Mouse (Mus musculus) left cerebral cortex, postnatal 14 days (tissue): ENCODE results near the gene Mrpl54. TPM values are rescaled to one million over a fixed set of nuclear protein-coding genes. Genes with fewer than 3 reads are reported as not detected.
A peak's percentile ranks its signal among the peaks of the same experiment; 100 is the strongest.

Experiments used
- DNase-seq, 2 experiments: peaks; one replicate each; pipeline ENCODE4 v3.0.0; 2021 to 2022; ENCODE audit warnings: low spot score in 2 of 2, mixed read lengths in 1 of 2
- intact Hi-C: fragments of 180-260 bp; cut with DNase I; formaldehyde crosslinking; loops from one replicate; pipeline ENCODE4 v1.15.1; 2025
- long read RNA-seq, 2 experiments: library from polyadenylated mRNA; stranded (forward); transcript quantifications; one replicate each; pipeline ENCODE4 v2.0.0; 2021
- total RNA-seq, 2 experiments: library from RNA; stranded (reverse); gene quantifications; 2 replicates each; pipeline ENCODE4 v1.2.3; 2021

The Mrpl54 gene
- total RNA-seq, result 10 to 100 TPM; 39.0 to 41.4 TPM
- long read RNA-seq, experiment 1, transcript Mrpl54-201 (3 exons, 604 nt), result major isoform, 21 of 24 reads
- long read RNA-seq, experiment 1, partial matches to known transcripts, result 2 of 24 reads
- long read RNA-seq, experiment 1, other reads (novel, unspliced or antisense), result 1 of 24 reads
- long read RNA-seq, experiment 2, transcript Mrpl54-201 (3 exons, 604 nt), result major isoform, 19 of 22 reads
- long read RNA-seq, experiment 2, partial matches to known transcripts, result 3 of 22 reads
- long read RNA-seq, experiment 2, other reads (novel, unspliced or antisense), result 0 of 22 reads

- DNase-seq, result peak; percentile 95 to 96
- intact Hi-C loops, result no loop called here
Measured at GRCm38 (mm10) chr10:81266211-81267105, at the start of gene Mrpl54, which contains the start of gene Apba3. Mrpl54 (minus strand) TSS chr10:81266934. Apba3 (plus strand) TSS chr10:81266960.

- no peak for DNase-seq
- intact Hi-C loops, result no loop called here
Measured at GRCm38 (mm10) chr10:81315587-81315986, 48.9 kb upstream of the Mrpl54 start.

GRCm38 (mm10) chr10:81314201-81314600 is 47.5 kb upstream of the Mrpl54 start:
- intact Hi-C loops, result no loop called here
- no peak for DNase-seq

DNA sequence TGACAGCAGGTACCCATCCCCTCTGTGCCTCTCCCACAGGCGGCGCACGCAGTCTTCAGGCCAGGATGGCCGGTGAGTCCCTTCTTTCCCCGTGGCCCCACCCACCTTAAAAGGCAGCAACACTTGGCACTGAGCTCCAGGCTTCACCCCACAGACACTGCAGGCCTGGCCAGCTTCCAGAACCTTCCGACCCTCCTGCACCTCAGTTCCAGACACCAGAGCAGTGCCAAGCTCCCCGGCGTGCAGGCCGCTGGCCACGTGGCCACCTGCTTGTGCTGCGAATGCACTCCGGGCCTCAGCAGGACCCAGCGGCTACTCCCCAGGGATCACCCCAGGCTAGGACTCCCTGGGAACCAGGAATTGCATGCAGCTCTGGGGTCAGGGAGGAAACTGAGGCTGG is 46.8 kb upstream of the Mrpl54 start:
- intact Hi-C loops, result no loop called here
- no peak for DNase-seq

GRCm38 (mm10) chr10:81309571-81309970 is 42.8 kb upstream of the Mrpl54 start:
- intact Hi-C loops, result no loop called here
- no peak for DNase-seq

DNA sequence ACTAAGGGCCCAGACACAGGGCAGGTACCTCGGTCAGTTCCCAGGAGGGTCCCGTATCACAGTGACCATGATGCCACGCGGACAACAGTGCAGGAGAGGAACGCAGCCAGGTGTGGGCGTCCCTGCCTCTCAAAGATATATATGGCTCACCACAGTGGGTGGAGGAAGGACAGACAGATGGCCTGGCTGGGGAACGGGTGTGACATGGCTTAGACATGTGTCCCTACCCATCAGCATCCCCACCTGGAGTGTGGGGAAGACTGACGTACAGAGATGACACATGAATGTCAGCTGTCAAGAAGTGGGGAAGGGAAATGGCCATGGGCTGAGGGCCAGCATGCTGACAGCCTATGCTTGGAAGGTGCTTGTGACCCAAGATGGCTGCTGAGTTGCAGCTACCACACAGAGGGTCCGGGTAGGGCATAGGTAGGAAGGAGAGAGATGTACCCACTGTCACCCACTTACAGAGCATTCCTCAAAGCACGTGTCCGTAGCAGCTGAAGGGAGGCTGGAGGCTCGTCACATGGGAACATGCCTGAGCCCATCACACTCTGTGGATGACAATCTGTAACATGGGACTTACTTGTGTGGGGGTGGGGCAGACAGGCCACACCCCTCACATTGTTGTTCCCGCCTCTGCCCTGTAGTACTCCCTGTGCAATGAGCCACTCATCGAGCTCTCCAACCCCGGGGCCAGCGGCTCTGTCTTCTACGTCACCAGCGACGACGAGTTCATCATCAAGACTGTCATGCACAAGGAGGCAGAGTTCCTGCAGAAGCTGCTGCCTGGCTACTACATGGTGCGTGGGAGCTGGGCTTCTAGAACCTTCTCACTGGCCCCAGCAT is 40.3 kb upstream of the Mrpl54 start:
- DNase-seq, result no peak
- intact Hi-C loops, result no loop called here

DNA sequence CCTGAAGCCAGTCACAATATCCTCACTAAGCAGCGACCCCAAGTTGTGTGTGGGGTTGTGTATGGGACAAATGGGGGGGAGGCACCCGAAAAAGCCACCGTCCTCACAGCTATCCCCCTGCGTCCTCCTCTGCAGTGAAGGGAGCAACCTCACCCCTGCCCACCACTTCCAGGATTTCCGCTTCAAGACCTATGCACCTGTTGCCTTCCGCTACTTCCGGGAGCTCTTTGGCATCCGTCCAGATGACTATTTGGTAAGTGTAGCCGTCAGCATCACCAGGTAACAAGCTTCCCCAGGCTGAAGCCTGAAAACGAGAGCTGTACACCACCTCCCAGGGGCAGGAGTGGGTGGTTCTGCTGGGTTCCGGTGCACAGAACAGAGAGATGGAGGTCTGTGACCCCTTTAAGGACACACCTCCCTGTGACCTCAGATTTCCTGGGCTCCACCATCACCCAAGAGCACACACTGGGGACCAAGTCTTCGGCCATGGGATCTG is 39.5 kb upstream of the Mrpl54 start:
- intact Hi-C loops, result no loop called here
- DNase-seq, result no peak

- DNase-seq, result no peak
- intact Hi-C loops, result no loop called here
Measured at GRCm38 (mm10) chr10:81305663-81306062, 38.9 kb upstream of the Mrpl54 start.

- intact Hi-C loops, result no loop called here
Measured at GRCm38 (mm10) chr10:81304597-81305238, 38.0 kb upstream of the Mrpl54 start.

GRCm38 (mm10) chr10:81303761-81304160 is 37.0 kb upstream of the Mrpl54 start:
- no peak for DNase-seq
- intact Hi-C loops, result no loop called here

More at GRCm38 (mm10) chr10:81304597-81305238, 38.0 kb upstream of the Mrpl54 start:
- DNase-seq, result no peak

DNA sequence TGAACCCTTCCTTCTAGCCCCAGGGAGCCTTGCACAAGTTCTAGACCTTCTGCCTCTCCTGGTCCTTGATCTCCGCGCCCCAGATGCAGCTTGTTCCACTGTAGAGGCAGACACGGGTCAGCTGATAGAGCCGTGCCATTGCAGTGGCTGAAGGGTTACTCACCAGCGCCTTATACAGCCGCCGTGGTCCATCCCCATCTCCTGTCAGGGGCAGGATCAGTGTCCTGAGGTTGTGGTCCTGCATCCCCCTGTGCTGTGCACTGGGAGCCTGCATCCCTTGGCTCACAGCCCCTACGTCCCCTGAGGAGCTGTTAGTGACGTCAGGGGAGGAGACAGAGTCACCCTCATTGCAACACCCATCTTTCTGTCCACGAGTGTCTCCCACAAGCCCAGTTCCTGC is 36.5 kb upstream of the Mrpl54 start:
- DNase-seq, result no peak
- intact Hi-C loops, result no loop called here

DNA sequence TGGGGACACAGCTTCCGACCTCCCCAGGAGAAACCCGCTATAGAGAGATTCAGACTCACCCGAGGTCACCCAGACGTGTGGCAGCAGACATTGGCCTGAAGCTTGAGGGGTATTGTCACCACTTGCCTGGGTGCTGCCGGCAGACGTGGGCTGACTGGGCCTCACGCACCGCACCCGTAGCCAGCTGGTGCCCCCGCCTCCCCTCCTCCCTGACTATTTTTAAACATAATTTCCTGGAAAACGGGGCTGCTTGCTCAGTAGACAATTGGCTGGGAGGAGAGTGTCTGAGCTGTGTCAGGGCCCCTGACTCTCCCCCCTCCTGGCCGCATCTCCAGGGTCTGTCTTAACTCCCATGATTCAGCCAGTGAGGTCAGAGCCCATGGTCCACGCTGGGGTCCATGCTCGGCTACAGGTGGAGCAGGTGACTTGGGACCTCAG is 36.1 kb upstream of the Mrpl54 start:
- intact Hi-C loops, result no loop called here
- peak; percentile 71 to 80 for DNase-seq

- no peak for DNase-seq
Measured at GRCm38 (mm10) chr10:81302288-81302687, 35.6 kb upstream of the Mrpl54 start.

GRCm38 (mm10) chr10:81301321-81301720 is 34.6 kb upstream of the Mrpl54 start:
- no peak for DNase-seq
- intact Hi-C loops, result no loop called here

More at GRCm38 (mm10) chr10:81302288-81302687, 35.6 kb upstream of the Mrpl54 start:
- intact Hi-C loops, result no loop called here

- no peak for DNase-seq
- intact Hi-C loops, result no loop called here
Measured at GRCm38 (mm10) chr10:81300352-81300907, 33.7 kb upstream of the Mrpl54 start.

GRCm38 (mm10) chr10:81299585-81300351 is 33.0 kb upstream of the Mrpl54 start:
- intact Hi-C loops, result no loop called here
- DNase-seq, result no peak

DNA sequence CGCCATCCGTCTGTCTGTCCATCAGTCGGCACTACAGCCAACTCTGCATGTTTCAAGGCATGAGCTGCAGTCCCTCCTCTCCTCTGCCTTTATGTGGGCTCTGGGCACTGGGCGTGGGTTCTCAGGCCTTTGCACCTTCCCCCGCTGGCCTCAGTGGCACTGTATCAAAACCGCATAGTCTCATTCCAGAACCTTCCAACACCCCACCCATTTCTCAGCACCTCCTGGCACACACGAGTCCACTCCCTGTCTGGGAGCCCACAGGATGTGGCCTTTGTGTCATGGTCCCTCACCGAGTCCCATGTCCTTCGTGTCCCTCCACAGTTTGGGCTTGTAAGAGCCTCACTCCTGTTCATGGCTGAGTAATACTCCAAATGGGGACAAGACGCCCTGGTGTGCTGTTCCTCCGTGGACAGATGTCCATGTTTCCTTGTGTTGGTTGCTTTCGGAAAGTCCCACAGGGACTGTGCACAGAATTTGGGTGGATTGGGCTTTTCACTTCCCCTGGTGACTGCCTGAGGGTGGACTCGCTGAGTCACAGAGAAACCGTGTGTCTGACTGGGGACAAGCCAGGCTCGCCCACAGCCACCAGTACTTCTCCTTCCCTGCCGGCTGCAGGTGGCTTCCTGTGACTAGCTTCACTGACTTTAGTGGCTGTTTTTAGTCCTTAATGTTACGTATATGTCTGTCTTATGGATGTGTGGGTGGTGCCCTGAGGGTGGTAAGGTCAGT is 31.8 kb upstream of the Mrpl54 start:
- peak; percentile 57 to 66 for DNase-seq
- intact Hi-C loops, result no loop called here
